Mouse (Mus musculus) neutrophil, adult 5-6 weeks (primary cell): ENCODE measurements around the gene Trafd1. TPM values are rescaled to one million over a fixed set of nuclear protein-coding genes. Genes with fewer than 3 reads are reported as not detected.

Experiments
- ATAC-seq: fragments of 151-379, 151-347 bp; 2 replicates; pipeline ENCODE4 v1.8.0; 2017; ENCODE audit warnings: mild to moderate bottlenecking, moderate TSS enrichment; ENCODE audit not compliant: insufficient number of reproducible peaks, poor library complexity, low FRiP score, severe bottlenecking; ENCODE audit errors: extremely low read depth
- total RNA-seq: library from RNA; stranded (forward); fragments of 200-1000 nt; gene quantifications from 2 replicates; pipeline ENCODE4 v1.2.3, GENCODE M21; 2017

Gene Trafd1
- 106 and 111 TPM in 2 replicates for total RNA-seq

GRCm38 (mm10) chr5:121385461-121386119 lies at the start of gene Trafd1:
Gene Trafd1, minus strand, starts transcription at chr5:121385632.
- ATAC-seq: peak; percentile 90

DNA sequence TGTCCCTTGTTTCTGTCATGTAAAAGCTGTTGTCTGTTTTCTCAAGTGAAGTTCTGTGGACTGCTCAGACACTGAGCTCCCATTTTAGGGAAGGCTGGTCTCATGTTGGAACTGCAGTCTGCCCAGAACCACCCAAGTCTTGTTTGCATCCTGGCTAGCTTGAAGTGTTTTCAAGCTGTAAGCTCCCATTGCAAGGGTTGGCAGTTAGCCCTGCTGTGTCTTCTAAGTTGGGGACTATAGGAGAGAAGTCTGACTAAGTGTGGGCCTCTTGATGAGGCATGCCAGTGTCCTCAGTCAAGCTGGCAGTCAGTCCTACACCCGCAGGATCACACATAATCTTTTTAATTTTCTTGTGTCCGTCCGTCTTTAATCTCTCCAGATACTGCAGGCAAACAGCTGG lies 43.5 kb upstream of the Trafd1 start:
- no peak for ATAC-seq

DNA sequence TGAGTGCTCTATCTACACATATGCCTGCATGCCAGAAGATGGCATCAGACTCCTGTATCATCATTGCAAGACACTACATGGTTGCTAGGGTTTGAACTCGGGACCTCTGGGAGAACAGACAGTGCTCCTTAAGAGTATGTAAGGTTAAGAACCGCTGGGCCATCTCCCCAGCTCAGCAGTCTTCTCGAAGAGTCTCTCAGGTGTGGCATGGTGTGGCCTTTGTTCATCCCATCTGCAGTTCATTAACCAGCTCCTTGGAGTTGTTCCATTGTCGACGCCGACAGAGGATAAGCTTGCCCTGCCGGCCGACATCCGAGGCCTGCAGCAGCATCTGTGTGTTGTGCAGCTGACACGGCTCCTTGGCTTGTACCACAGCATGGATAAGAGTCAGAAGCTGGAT lies 37.9 kb upstream of the Trafd1 start:
- no peak for ATAC-seq

GRCm38 (mm10) chr5:121422787-121423186 lies 37.4 kb upstream of the Trafd1 start:
- no peak for ATAC-seq

DNA sequence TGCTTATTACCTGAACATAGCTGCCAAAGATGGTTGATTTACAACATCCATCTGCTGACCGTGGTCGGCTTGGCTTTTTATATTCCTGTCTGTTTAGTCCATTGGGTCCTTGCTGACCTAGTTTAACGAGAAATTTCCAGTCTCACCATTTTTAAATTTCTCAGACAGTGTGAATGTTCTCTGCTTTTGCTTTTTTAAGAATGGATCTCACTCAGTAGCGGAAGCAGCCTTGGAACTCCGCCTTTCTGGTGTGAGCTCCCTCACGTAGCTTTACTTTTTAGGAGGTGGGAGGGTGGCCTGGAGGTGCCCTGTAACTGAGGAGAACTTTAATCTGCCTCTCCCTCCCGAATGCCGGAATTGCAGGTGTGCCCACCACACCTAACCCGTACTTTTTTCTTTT lies 35.3 kb upstream of the Trafd1 start:
- ATAC-seq: no peak

- no peak for ATAC-seq
Measured at GRCm38 (mm10) chr5:121410975-121411374, 25.5 kb upstream of the Trafd1 start.

DNA sequence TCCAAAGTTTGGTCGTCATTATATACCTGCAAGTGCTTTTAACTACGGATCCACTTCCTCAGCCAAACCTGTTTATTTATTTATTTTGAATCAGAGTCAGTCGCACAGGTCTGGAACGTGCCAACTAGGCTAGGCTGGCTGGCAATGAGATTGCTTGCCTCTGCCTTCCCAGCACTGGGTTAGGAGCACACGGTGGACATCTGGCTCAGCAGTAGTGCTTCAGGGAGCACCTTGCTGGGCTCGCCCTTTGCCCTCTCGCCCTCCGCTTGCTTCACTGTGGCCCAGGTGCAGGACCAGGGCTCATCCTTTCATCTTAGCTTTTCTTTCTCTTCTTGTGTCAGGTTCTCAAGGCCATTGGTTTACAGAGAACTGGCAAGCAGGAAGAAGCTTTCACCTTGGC lies 22.4 kb upstream of the Trafd1 start:
- ATAC-seq: no peak

DNA sequence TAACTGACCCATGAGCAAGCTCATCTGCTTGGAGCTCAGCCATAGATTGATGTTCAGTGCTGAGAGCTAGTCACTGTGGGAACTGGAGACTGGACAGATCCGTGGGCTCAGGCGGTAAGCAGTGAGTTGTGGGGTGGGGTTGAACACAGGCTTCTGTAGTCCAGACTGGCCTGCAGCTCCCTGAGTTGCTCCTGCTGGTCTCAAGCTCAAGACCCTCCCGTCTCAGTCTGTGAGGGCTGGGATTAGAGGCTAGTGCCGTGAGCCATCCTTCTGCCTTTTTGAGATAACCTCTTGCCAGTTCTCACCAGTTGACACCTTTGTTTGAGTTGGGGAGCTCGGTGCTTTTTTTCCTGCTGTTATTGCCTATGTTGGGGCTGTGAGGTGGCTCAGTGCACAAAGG lies 15.4 kb upstream of the Trafd1 start:
- no peak for ATAC-seq

DNA sequence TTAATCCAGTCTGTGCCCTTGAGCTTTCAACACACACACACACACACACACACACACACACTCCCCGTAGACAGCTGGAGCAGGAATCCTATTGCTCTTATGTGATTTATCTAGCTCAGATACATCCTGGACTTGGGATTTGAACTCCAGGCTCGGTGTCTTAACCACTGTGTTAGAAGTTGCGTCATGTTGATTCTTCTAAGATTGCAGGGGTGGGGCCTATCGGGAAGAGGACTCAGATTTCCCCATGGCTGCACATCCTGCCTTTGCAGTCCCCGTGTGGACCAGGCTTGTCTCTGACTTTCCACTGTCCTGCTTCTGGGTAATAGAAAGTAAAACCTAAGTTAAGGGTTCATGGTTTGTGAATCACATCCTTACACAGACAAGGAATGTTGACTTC lies 14.6 kb upstream of the Trafd1 start:
- no peak for ATAC-seq

- no peak for ATAC-seq
Measured at GRCm38 (mm10) chr5:121399540-121399939, 14.1 kb upstream of the Trafd1 start.

DNA sequence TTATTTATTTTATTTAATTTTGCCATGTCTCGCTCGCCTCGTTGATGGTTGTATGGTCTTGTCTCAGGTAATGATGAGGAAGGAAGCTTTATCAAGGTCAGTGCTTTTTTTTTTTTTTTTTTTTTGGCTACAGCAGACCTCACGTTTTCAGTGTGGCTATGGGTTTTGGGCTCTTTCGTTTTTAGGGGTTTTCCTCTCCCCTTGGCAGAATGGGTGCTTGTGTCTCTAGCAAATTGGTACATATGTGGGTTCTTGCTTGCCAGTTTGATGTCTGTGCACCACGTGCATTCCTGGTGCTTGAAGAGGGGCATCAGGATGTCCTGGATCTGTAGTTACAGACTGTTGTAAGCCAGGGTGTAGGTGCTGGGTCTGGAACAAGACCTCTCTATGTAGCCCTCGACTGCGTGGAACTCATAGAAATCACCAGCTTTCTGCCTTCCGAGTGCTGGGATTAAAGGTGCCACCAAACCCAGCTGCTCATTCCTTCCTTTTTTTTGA lies 13.6 kb upstream of the Trafd1 start:
- no peak for ATAC-seq

GRCm38 (mm10) chr5:121398146-121398964 lies 12.9 kb upstream of the Trafd1 start:
- ATAC-seq: 0 out of 2 replicates have a peak, but pooled peaks have one; percentile 2

DNA sequence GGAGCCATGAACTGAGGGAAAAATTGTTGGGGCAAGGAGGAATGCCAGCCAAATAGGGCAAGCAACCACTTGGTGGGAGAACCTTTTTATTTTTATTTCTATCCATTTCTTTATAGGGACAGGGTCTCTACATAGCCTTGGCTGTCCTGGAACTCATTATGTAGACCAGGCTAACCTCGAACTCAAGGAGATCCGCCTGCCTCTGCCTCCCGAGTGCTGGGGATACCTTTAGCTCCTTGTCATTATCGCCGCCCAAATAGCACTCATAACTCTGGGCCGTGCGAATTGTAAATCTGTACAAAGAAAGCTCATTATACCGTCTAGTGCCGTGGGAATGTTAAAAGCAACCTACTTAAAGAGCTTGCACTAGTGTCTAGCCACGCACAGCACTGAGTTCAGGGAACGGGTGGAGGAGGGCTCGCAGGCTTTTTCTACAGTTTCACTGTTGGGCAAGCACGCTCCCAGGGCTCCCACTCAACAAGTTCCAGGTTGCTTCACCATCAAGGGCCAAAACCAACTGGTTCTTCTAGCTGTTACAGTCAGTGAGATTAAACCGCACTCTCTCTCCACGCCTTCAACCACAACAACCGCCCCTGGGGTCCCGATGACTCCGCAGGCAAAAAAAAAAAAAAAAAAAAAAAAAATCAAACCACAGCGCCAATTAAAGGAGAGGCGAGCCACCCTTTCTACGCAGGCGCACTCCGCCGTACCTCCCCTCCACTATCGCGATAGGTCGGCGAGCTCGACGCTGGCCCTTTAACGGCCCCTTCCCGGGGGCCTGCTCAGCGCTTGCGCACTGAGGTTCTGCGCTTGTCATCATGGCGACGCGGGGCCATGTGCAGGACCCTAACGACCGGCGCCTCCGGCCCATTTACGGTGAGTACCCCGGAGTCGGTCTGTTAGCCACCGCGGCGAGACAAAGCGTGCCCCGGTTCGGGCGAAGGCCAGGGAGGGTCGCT lies 12.0 kb upstream of the Trafd1 start, which contains the start of gene Naa25:
TSS of gene Naa25 (plus strand) at position 750 of the 959 bp plus-strand sequence.
- peak; percentile 95 for ATAC-seq

- ATAC-seq: no peak
Measured at GRCm38 (mm10) chr5:121395621-121396020, 10.2 kb upstream of the Trafd1 start.

GRCm38 (mm10) chr5:121393402-121393801 lies 8.0 kb upstream of the Trafd1 start:
- ATAC-seq: no peak

DNA sequence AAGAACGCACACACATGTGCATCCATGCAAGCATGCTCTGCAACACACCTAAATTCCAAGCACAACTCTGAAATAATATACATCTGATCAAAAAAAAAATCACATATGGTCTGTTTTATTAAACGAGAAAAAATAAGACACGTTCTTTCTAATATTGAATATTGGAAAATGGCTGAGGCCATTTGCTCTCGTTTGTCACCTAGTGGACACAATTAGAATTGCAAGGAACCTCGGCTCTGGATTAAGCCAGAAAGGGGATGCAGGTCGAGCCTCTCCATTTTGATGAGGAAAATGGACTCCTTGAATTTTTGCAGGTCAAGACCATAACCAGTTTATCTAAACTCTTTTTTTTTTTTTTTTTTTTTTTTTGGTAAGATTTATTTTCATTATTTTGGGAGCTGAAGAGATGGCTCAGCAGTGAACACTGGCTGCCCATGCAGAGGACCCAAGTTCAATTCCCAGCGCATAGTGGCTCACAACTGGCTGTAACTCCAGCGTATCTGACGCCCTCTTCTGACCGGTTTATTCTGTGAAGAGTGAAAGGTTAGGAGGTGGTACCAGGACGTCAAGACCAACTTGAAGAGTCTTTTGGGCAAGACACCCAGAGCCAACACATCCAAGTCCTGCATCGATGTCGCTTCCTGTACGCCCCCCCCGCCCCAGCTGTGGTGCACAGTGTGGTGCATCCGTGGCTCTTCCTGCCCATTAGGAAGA lies 7.4 kb upstream of the Trafd1 start:
- no peak for ATAC-seq

- ATAC-seq: no peak
Measured at GRCm38 (mm10) chr5:121389691-121390090, 4.3 kb upstream of the Trafd1 start.

GRCm38 (mm10) chr5:121389106-121389505 lies 3.7 kb upstream of the Trafd1 start:
- no peak for ATAC-seq
